Mouse (Mus musculus) brain, embryonic 14.5 days (tissue): ENCODE data around the gene Ccdc134.

Source experiments
- CTCF ChIP-seq: fragments of 200-500 bp; IDR thresholded peaks from 2 replicates; pipeline ENCODE4 v1.5.1; 2012; ENCODE audit warnings: inconsistent platforms, mild to moderate bottlenecking, moderate library complexity, borderline replicate concordance; ENCODE audit not compliant: insufficient read depth, insufficient read length; ENCODE audit errors: extremely low read depth
- POLR2A ChIP-seq: fragments of 200-500 bp; IDR thresholded peaks from 2 replicates; pipeline ENCODE4 v1.6.1; 2012; ENCODE audit warnings: mild to moderate bottlenecking, inconsistent platforms, borderline replicate concordance; ENCODE audit not compliant: poor library complexity, insufficient read depth, insufficient read length, severe bottlenecking; ENCODE audit errors: extremely low read depth

GRCm38 (mm10) chr15:82184656-82185055, 56.9 kb downstream of the Ccdc134 start:
- TF ChIP-seq POLR2A, result no peak
- no peak for TF ChIP-seq CTCF
